Mouse (Mus musculus) c-Kit-positive CD71-positive TER-119-positive erythroid progenitor cells, embryonic 14.5 days (primary cell): ENCODE measurements around the gene Tbxas1.

Experiments
- DNase-seq: peaks from one replicate; pipeline ENCODE4 v3.0.0-alpha.2; 2013; ENCODE audit warnings: low spot score

Tbxas1 gene

DNA sequence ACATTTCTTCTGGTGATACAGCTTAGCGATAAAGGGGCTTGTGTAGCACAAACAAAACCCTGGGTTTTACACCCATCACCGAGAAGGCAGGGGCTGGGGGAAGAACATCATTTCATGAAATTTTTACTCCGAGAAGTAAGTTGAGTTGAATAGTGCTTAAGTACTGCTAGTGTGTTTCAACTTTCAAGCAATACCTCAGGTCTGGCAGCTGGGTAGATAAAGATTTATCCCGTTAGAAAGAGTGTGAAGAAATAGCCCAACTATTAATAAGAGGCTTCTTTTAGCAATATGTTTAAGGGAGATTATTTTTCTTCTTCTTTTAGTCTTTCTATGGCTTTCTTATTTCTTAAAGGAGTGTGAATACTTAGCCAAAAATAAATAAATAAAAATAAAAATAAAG, 48.2 kb downstream of the Tbxas1 start:
- DNase-seq = no peak

DNA sequence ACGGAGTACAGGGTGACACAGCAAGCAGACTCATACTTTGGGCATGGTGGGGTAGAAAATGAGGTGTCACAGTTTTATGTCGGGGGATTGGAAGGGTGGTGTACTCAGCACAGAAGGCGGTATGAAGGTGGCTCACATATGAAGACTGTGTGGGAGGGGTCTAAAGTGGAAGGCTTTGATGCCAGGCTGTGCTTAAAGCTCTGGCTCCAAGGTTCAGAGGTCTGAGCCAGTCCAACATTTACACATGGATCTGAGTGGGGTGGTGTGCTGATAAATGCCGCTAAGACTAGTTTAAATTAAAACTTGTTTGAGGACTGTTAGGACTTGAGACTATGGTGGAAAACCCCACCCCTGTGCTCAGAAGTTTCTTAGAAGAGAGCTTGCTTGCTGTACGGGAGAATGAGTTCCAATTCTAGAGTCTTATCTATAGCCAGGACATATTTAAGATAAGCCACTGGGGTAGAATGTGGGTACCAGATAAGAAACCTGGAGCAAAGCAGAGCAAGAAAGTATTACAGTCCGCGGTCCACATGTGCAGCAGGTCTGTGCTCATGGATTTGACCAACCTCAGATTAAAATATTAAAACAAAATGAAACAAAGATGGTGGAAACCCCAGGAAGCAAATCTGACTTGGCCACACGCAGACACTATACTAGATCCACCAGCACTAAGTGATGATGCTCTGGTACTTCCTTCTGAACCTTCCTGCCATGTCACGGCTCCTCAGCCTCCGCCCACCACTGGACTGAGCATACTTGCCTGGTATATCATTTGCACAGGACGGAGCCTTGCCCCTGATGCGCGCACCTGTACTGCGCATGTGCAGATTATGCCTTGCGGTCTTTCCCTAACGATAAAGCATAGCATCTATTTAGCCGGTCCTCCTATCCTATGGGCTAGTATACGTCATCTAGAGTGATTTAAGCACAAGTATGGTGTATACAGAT, 48.9 kb downstream of the Tbxas1 start:
- peak; percentile 93 for DNase-seq

GRCm38 (mm10) chr6:38925719-38926118, 50.5 kb downstream of the Tbxas1 start:
- no peak for DNase-seq

DNA sequence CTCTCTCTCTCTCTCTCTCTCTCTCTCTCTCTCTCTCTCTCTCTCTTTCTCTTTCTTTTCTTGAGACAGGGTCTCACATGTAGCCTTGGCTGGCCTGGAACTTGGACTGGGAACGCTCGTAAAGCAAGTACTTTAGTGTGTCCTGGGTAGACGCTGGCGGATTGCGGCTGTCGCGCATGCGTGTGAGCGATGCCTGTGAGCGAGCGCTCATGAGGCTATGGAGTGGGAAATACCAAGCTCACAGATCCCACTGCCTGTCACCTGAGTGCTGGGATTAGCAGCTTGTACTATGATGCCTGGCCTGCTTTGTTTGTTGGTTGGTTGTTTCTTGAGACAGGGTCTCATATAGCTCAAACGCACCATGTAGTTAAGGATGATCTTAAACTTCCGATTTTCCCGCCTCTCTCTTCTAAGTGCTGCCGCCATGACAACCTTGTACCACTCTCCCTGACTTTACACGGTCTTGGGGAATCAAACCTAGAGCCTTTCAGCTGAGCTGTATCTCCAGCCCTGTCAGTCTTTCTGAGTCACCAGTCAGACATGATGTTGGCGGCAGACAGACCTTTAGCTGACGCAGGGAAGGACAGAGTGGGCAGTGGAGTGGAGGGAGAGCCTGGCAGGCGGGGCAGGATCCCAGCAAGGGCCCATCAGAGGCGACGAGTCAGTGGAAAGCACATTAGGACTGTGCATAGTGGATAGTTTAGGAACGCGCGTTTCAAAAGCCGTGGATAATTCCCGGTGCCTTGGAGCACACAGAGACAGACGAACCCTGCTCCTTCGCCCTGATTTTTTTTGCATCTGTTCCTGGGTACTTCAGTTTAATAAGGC, 51.1 kb downstream of the Tbxas1 start:
- DNase-seq = no peak

DNA sequence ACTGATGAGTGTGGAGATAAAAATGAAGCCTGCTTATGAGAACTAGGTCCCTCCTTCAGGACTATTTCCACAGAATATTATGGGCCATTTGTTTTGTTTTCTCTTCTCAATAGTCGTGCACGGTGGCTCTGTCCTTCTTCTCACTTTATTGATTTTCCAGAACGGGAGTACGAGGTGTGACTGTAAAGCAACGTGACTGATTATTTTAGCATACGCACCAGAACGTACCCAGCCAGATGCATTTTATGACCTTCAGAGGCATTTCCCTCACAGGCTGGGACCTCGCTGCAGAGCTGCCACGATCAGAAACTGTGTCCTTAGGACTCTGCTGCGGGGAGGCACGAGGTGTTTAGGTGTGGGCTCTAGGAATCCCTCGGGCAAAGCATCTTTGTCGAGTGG, 51.8 kb downstream of the Tbxas1 start:
- no peak for DNase-seq

GRCm38 (mm10) chr6:38928489-38928888, 53.3 kb downstream of the Tbxas1 start:
- DNase-seq = no peak

DNA sequence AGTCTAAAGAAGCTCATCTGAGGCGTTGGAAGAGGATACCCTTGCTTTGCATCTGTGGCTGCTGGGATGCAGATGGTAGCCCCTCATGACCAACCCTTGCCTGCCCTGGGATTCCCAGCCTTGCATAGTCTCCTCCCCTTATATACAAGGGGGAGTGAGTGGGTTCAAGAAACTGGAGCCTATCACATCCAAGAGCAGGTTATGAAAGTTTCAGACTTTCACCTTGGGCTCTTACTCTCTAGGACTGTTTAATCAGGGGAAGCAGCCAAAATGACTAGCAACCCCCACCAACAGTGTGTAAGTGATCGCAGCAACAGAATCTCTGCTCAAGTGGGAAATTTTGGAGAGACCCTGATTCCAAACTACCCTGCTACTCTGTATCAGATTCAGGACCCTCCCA, 60.8 kb downstream of the Tbxas1 start:
- DNase-seq = no peak

DNA sequence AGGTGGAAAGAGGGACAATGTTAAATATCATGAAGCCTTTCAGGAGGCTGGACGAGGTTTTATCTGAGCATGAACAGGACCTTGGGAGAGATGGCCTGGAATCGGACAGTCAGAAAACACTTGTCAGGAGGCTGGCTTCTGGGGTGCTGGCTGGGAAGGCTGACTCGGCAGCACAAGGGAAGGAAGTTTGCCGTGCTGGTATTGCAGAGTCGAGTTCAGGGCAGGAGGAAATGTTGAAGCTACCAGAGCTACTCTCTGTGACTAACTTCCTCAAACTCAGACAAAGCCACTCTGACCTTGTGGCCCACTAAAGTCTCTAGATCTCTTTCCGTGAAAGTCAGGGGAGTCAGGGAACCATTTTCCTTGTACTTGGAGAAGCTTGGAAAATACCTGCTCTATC, 63.2 kb downstream of the Tbxas1 start:
- no peak for DNase-seq

DNA sequence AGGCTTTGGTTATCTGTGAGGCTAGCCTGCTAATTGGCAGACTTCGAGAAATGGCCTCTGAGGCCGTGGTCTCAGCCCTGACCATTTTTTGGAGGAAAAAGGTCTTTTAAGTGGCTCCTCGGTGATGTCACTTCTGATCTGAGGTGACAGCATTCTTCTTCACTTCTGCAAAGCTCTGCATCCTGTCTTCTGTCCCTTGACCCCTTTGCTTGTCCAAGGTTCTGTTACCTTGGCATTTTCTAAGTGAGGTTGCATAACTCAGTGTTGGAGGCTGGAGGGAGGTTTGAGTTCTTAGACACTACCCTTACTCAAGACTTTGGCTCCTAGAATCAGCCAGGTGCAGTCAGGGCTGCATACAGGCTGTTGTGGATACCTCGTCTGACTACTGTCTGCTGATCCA, 63.9 kb downstream of the Tbxas1 start:
- no peak for DNase-seq

DNA sequence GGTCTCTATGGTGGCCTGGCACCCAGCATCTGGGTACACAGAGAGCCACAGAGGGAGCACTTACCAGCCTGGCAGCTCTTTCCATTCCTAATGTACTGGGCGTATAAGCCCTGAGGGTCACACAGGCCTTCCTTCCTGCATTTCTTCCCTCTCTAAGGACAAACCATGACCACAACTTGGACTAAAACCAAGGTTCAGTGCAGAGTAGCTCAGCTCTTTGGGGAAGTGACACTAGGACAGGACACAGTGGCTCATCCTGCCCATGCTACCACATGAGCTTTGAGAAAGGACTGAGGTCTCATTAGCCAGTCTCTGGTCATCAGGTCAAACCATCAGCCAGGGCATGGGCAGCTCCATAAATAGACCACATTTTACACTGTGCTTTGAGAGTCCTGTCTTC, 65.8 kb downstream of the Tbxas1 start:
- no peak for DNase-seq

- no peak for DNase-seq
Measured at GRCm38 (mm10) chr6:38942771-38943170, 67.6 kb downstream of the Tbxas1 start.

DNA sequence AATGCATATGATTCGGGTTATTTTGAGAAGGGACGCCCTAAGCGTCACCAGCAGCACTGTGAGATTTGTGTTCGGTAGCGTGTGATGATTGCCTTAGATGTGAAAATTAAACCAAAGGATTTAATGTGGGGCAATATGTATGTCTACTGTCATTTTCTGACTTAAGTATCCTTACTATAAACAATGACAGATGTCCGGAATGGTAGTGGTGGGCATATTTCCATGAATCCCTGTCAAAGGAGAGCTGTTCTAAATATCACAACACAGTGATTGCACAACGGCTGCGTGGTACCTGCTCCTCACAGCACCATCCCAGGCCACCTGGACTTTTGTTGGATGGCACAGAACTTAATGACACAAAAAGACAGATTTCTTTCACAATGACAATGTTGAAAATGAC, 69.2 kb downstream of the Tbxas1 start:
- no peak for DNase-seq

- no peak for DNase-seq
Measured at GRCm38 (mm10) chr6:38944826-38945225, 69.6 kb downstream of the Tbxas1 start.

- no peak for DNase-seq
Measured at GRCm38 (mm10) chr6:38945681-38946080, 70.5 kb downstream of the Tbxas1 start.

DNA sequence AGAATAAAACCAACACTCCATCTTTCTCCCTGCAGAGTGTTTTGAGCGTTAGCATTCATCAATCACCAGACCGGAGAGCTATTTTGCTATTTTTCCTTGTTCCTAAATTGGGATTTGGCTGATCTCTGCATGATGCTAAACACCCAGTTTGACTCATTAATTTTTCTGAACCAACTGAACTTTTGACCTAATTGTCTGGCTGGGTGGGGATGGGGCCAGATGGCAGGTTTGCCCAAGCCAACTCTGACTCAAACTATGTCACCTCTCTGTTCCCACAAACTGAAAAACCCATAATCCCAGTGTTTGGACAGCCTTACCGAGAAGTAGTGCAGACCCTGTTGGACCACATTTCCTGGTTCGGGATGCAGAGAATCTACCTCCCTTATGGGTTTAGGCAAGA, 72.1 kb downstream of the Tbxas1 start:
- DNase-seq = no peak

- no peak for DNase-seq
Measured at GRCm38 (mm10) chr6:38949683-38950161, 74.5 kb downstream of the Tbxas1 start.

- DNase-seq = no peak
Measured at GRCm38 (mm10) chr6:38950341-38950740, 75.1 kb downstream of the Tbxas1 start.

DNA sequence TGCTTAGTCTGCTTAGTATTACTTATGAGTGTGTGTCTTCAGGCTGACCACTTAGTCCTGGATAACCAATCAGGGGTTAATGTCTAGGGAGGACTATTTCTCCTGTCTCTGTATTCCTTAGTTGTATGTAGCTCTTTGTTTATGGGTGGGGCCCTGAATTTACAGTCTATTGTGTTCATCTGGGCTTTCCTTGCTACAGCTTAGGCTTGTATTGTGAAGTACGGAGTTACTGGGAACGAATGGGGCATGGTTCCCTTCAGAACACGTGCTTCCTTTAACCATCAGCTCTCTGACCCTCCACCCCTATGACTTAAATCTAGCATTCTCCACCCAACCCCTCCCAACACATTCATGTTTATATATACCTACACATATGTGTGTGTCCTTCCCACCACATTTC, 75.6 kb downstream of the Tbxas1 start:
- no peak for DNase-seq

GRCm38 (mm10) chr6:38956641-38957040, 81.4 kb downstream of the Tbxas1 start:
- no peak for DNase-seq

- no peak for DNase-seq
Measured at GRCm38 (mm10) chr6:38957246-38957645, 82.0 kb downstream of the Tbxas1 start.

DNA sequence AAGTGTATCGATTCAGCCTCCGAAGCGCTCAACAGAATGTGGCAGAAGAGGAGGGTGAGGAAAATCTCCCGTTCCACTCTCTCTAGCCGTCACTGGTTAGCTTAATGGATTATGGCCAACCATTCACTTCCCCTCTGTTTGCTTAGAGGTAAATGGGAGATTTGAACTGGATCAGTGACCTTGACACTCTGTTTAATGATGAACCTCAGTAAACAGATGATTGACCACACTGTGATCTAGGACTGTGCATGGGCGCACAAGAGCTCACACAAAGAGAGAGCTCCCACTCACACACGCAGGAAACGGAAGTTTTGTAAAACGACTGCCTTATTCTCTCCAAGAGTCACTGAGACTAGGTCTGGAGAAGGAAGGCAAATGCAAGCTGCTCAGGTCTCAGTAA, 84.3 kb downstream of the Tbxas1 start:
- DNase-seq = no peak

DNA sequence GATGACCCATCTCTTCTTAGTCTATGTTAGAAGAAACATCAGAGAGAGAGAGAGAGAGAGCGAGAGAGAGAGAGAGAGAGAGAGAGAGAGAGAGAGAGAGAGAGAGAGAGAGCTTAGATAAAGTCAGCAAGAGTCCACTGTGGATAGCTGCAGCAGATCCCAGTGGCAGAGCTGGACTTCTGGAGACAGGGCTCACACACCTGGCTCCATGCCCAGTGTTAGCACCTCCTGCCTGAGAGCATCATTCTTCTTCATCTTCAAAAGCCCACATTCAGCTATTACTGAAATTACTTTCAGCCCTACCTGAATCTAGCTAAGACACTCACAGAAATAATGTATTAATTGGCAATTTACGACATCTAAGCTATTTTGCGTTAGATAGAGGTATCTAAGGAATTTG, 85.2 kb downstream of the Tbxas1 start:
- DNase-seq = no peak
